Mouse (Mus musculus) cortical plate, adult 2 months (tissue): ENCODE data around the gene Klc4.

ENCODE experiments used
- CTCF ChIP-seq: fragments of 200-500 bp; IDR thresholded peaks from 2 replicates; pipeline ENCODE4 v1.5.1; 2011; ENCODE audit warnings: mild to moderate bottlenecking, control low read depth, low read length; ENCODE audit not compliant: insufficient read depth; ENCODE audit errors: extremely low read depth
- POLR2A ChIP-seq: fragments of 200-500 bp; IDR thresholded peaks from 2 replicates; pipeline ENCODE4 v1.6.1; 2011; ENCODE audit warnings: mild to moderate bottlenecking, low read length, control low read depth; ENCODE audit not compliant: insufficient read depth; ENCODE audit errors: extremely low read depth

GRCm38 (mm10) chr17:46612189-46612588 is 33.6 kb downstream of the Klc4 start:
- no peak for TF ChIP-seq POLR2A
- no peak for TF ChIP-seq CTCF
